Mouse (Mus musculus) kidney, adult 2 months (tissue): ENCODE measurements at regions not wholly inside any gene's neighbourhood (a gene's known extent, or its start where the extent isn't known, plus 50 kb on each side); places are given as distances from the start of the nearest gene placed in this dataset.

Experiments used
- CTCF ChIP-seq: fragments of 200-500 bp; conservative IDR thresholded peaks from 2 replicates; pipeline ENCODE4 v1.5.1; 2011; ENCODE audit warnings: low read depth, mild to moderate bottlenecking, control low read depth, low read length, moderate library complexity, mixed read lengths; ENCODE audit not compliant: insufficient read depth, insufficient read length
- POLR2A ChIP-seq: fragments of 200-500 bp; IDR thresholded peaks from one replicate; pipeline ENCODE4 v1.6.1; 2011; ENCODE audit warnings: low read depth, low read length, control low read depth

DNA sequence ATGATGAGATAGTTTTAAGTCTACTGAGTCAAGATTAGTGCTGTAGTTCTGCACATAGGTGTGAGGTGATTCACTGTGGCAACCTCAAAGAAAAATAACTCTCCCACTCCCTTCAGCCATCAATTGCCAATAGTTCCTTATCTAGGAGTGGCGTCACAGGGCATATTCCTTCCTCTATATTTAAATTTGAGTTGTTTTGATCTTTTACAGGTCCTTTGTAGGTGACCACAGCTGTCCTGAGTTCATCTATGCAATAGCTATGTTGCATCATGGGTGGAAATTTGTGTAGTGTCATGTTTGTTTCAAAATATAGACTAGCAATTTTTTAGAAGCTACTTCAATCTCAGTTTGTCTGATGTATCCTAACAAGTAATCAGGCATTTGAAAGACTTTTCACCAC, 177.0 kb downstream of the Tinag start:
- no peak for TF ChIP-seq POLR2A
- no peak for TF ChIP-seq CTCF
